Mouse (Mus musculus) spleen, postnatal 36 days (tissue): ENCODE data around the gene Lect2.

Experiments
- DNase-seq, 2 experiments: peaks; one replicate each; pipeline ENCODE4 v3.0.0; 2022; ENCODE audit warnings: low spot score in 2 of 2, mixed read lengths in 1 of 2

Lect2 gene

GRCm38 (mm10) chr13:56548401-56548800 is at the start of gene Lect2:
Gene Lect2, minus strand, starts transcription at chr13:56548502.
- DNase-seq, result no peak

- DNase-seq, result no peak
These were observed 49.0 kb upstream of the Lect2 start for GRCm38 (mm10) chr13:56597296-56597695.

GRCm38 (mm10) chr13:56595246-56595645 is 46.9 kb upstream of the Lect2 start:
- DNase-seq, result no peak

- DNase-seq, result no peak
These were observed 45.7 kb upstream of the Lect2 start for GRCm38 (mm10) chr13:56593961-56594391.

- DNase-seq, result no peak
These were observed 44.9 kb upstream of the Lect2 start for GRCm38 (mm10) chr13:56593196-56593595.

- DNase-seq, result no peak
These were observed 43.6 kb upstream of the Lect2 start for GRCm38 (mm10) chr13:56591939-56592338.

GRCm38 (mm10) chr13:56591191-56591590 is 42.9 kb upstream of the Lect2 start:
- no peak for DNase-seq

- DNase-seq, result no peak
These were observed 41.9 kb upstream of the Lect2 start for GRCm38 (mm10) chr13:56590202-56590601.

- DNase-seq, result no peak
These were observed 40.3 kb upstream of the Lect2 start for GRCm38 (mm10) chr13:56588454-56589117.

GRCm38 (mm10) chr13:56586046-56586445 is 37.7 kb upstream of the Lect2 start:
- no peak for DNase-seq

- DNase-seq, result no peak
These were observed 34.4 kb upstream of the Lect2 start for GRCm38 (mm10) chr13:56582720-56583119.

GRCm38 (mm10) chr13:56581961-56582434 is 33.7 kb upstream of the Lect2 start:
- DNase-seq, result peak in 1 of 2 experiments; percentile 7

GRCm38 (mm10) chr13:56581512-56581911 is 33.2 kb upstream of the Lect2 start:
- no peak for DNase-seq

- no peak for DNase-seq
These were observed 32.1 kb upstream of the Lect2 start for GRCm38 (mm10) chr13:56580450-56580849.

GRCm38 (mm10) chr13:56578097-56578496 is 29.8 kb upstream of the Lect2 start:
- no peak for DNase-seq

- DNase-seq, result peak; percentile 34 to 49
These were observed 27.5 kb upstream of the Lect2 start for GRCm38 (mm10) chr13:56575701-56576321.

GRCm38 (mm10) chr13:56575074-56575473 is 26.8 kb upstream of the Lect2 start:
- no peak for DNase-seq

GRCm38 (mm10) chr13:56571645-56572044 is 23.3 kb upstream of the Lect2 start:
- DNase-seq, result no peak

GRCm38 (mm10) chr13:56566336-56566735 is 18.0 kb upstream of the Lect2 start:
- no peak for DNase-seq

- no peak for DNase-seq
These were observed 14.8 kb upstream of the Lect2 start for GRCm38 (mm10) chr13:56563075-56563474.

- DNase-seq, result no peak
These were observed 12.8 kb upstream of the Lect2 start for GRCm38 (mm10) chr13:56561129-56561528.

- no peak for DNase-seq
These were observed 11.6 kb upstream of the Lect2 start for GRCm38 (mm10) chr13:56559841-56560370.

- DNase-seq, result no peak
These were observed 10.5 kb upstream of the Lect2 start for GRCm38 (mm10) chr13:56558811-56559210.
